Mouse (Mus musculus): ENCODE results near the gene Cdkal1. TPM values are rescaled to one million over a fixed set of nuclear protein-coding genes. Genes with fewer than 3 reads are reported as not detected.

Cdkal1 gene
- polyA plus RNA-seq, 1 experiment, result 11.5 TPM

- Histone ChIP-seq H3K4me1 (ENCODE audit: control insufficient read depth, insufficient read depth, low read length) (no peaks in the 10 kb centered on the region), H3K4me3 (replicated peaks; ENCODE audit: control insufficient read depth, low read depth, low read length) (no peak overlapping the region), H3K27ac (ENCODE audit: control insufficient read depth, insufficient read depth, low read depth, low read length, poor library complexity) (no peak overlapping the region)
- TF ChIP-seq POLR2A (IDR thresholded peaks at IDR 0.05; ENCODE audit: borderline replicate concordance, control insufficient read depth, low read depth, low read length), result no peak
- WGBS, result 25% methylated on average over 4 of the region's 4 CpGs
Measured at GRCm38 (mm10) chr13:29232681-29233080, 622.8 kb downstream of the Cdkal1 start.

DNA sequence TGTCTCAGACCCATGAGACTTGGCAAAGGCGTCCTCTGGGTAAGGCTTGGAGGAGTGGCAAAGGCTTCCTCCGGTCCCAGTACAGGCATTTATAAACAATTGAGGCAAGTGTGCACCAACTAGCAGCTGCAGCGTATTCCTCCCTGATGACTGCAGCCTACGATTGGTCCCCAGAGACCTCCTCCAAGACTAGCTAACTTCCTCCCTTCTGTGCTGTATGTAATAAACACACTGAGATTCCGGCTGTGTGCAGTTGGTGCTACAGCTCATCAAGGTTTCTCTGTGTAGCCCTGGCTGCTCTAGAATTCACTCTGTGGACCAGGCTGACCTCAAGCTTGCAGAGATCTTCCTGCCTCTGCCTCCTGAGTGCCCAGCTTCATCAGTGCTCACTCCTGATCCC lies 630.7 kb downstream of the Cdkal1 start:
- TF ChIP-seq CTCF (IDR thresholded peaks at IDR 0.05; ENCODE audit: control insufficient read depth, insufficient read depth, low read length), result no peak
- no peak for TF ChIP-seq POLR2A (IDR thresholded peaks at IDR 0.05; ENCODE audit: borderline replicate concordance, control insufficient read depth, low read depth, low read length)
- Histone ChIP-seq H3K4me3 (replicated peaks; ENCODE audit: control insufficient read depth, low read depth, low read length) (no peak overlapping the region), H3K27ac (ENCODE audit: control insufficient read depth, insufficient read depth, low read depth, low read length, poor library complexity) (no peak overlapping the region), H3K4me1 (ENCODE audit: control insufficient read depth, insufficient read depth, low read length) (no peaks in the 10 kb centered on the region)
- 63% methylated on average over 5 of the region's 5 CpGs for WGBS

DNA sequence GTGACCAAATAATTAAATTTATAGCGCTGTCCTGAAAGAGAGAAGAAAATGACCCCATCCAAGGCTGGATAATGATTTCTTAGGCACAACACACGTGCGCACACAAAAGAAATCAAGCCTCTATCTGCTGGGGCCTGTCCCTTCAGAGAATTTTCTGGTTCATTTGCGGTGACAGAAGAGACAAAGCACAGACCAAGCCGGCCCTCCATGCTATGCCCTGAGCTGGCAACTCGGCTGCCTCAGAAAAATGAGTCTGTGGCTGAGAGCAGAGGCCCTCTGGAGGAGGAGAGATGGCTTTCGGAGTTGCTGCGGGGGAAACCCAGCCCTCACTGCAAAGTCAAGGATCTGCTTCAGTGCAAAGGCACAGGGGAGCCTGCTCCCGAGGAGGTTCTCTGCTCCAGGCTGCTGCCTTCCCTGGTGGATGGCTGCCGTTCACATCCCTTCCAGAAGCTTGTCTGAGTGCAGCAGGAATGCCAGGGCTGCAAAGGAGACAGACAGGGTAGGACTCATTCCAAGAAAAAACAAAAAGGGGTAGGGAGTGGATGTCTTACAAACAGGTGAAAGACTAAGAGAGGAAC lies 633.1 kb downstream of the Cdkal1 start:
- no peaks in the 10 kb centered on the region for H3K4me1 ChIP-seq (ENCODE audit: control insufficient read depth, insufficient read depth, low read length)
- TF ChIP-seq CTCF (IDR thresholded peaks at IDR 0.05; ENCODE audit: control insufficient read depth, insufficient read depth, low read length), result no peak
- TF ChIP-seq POLR2A (IDR thresholded peaks at IDR 0.05; ENCODE audit: borderline replicate concordance, control insufficient read depth, low read depth, low read length), result no peak
- 75% methylated on average over 10 of the region's 10 CpGs for WGBS
- H3K4me3 ChIP-seq (replicated peaks; ENCODE audit: control insufficient read depth, low read depth, low read length), result no peak overlapping the region
- no peak overlapping the region for H3K27ac ChIP-seq (ENCODE audit: control insufficient read depth, insufficient read depth, low read depth, low read length, poor library complexity)

GRCm38 (mm10) chr13:29221646-29222045 lies 633.8 kb downstream of the Cdkal1 start:
- 84% methylated on average over 5 of the region's 5 CpGs for WGBS

GRCm38 (mm10) chr13:29218594-29219230 lies 636.8 kb downstream of the Cdkal1 start:
- Histone ChIP-seq H3K27ac (ENCODE audit: control insufficient read depth, insufficient read depth, low read depth, low read length, poor library complexity) (no peak overlapping the region), H3K4me3 (replicated peaks; ENCODE audit: control insufficient read depth, low read depth, low read length) (no peak overlapping the region), H3K4me1 (ENCODE audit: control insufficient read depth, insufficient read depth, low read length) (no peaks in the 10 kb centered on the region)
- TF ChIP-seq CTCF (IDR thresholded peaks at IDR 0.05; ENCODE audit: control insufficient read depth, insufficient read depth, low read length) (no peak), POLR2A (IDR thresholded peaks at IDR 0.05; ENCODE audit: borderline replicate concordance, control insufficient read depth, low read depth, low read length) (no peak)

More at GRCm38 (mm10) chr13:29221646-29222045, 633.8 kb downstream of the Cdkal1 start:
- TF ChIP-seq POLR2A (IDR thresholded peaks at IDR 0.05; ENCODE audit: borderline replicate concordance, control insufficient read depth, low read depth, low read length) (no peak), CTCF (IDR thresholded peaks at IDR 0.05; ENCODE audit: control insufficient read depth, insufficient read depth, low read length) (no peak)
- Histone ChIP-seq H3K4me3 (replicated peaks; ENCODE audit: control insufficient read depth, low read depth, low read length) (no peak overlapping the region), H3K4me1 (ENCODE audit: control insufficient read depth, insufficient read depth, low read length) (no peaks in the 10 kb centered on the region), H3K27ac (ENCODE audit: control insufficient read depth, insufficient read depth, low read depth, low read length, poor library complexity) (no peak overlapping the region)

DNA sequence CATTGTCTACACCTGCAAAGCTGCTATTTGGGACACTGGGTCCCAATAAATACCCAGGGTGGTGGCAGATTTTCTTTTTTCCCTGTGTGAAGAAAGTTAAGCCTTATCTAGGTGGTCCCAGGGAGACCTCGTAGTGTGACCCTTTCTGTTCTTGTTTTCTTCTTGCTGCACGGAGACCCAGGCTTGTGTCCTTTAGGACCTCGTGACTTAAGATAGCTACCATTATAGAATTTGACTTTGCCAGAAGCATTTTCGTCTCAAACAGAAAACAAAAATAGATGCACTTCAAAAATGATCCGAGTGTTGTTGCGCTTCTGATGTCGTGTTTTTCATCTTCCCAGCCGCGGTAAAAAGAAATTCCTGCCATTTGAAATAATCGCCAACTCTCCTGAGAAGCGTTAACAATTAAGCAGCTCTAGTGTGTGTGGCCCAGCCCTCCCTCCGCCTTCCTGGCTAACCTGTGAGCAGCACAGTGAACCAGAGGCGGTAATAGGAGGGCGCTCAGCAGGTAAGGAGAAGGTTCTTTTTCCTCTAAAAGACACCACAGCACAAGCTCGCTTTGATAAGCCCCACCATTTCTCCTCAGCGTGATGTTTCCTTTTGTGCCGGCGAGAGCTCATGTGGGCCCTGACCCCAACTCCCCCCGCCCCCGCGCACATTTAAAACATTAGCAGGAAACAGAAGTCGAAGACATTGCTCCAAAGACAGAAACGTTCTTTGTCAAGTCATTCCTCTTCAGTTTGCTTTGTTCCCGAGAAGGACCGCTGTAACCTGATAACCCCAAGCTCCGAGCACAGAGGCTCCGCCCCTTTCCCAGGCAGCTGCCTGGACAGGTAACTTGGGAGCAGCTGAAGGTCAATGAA lies 645.1 kb downstream of the Cdkal1 start:
- WGBS, result 4% methylated on average over 27 of the region's 27 CpGs
- TF ChIP-seq POLR2A (IDR thresholded peaks at IDR 0.05; ENCODE audit: borderline replicate concordance, control insufficient read depth, low read depth, low read length) (no peak), CTCF (IDR thresholded peaks at IDR 0.05; ENCODE audit: control insufficient read depth, insufficient read depth, low read length) (no peak)
- no peak overlapping the region for H3K4me3 ChIP-seq (replicated peaks; ENCODE audit: control insufficient read depth, low read depth, low read length)
- H3K27ac ChIP-seq (ENCODE audit: control insufficient read depth, insufficient read depth, low read depth, low read length, poor library complexity), result no peak overlapping the region
- no peaks in the 10 kb centered on the region for H3K4me1 ChIP-seq (ENCODE audit: control insufficient read depth, insufficient read depth, low read length)

- WGBS, result 88% methylated on average over 6 of the region's 6 CpGs
Measured at GRCm38 (mm10) chr13:29208749-29209148, 646.7 kb downstream of the Cdkal1 start.

GRCm38 (mm10) chr13:29203856-29204255 lies 651.6 kb downstream of the Cdkal1 start:
- H3K4me3 ChIP-seq (replicated peaks; ENCODE audit: control insufficient read depth, low read depth, low read length), result no peak overlapping the region
- TF ChIP-seq CTCF (IDR thresholded peaks at IDR 0.05; ENCODE audit: control insufficient read depth, insufficient read depth, low read length) (no peak), POLR2A (IDR thresholded peaks at IDR 0.05; ENCODE audit: borderline replicate concordance, control insufficient read depth, low read depth, low read length) (no peak)
- 80% methylated on average over 5 of the region's 5 CpGs for WGBS
- no peak overlapping the region for H3K27ac ChIP-seq (ENCODE audit: control insufficient read depth, insufficient read depth, low read depth, low read length, poor library complexity)
- H3K4me1 ChIP-seq (ENCODE audit: control insufficient read depth, insufficient read depth, low read length), result no peaks in the 10 kb centered on the region

More at GRCm38 (mm10) chr13:29208749-29209148, 646.7 kb downstream of the Cdkal1 start:
- Histone ChIP-seq H3K4me1 (ENCODE audit: control insufficient read depth, insufficient read depth, low read length) (no peaks in the 10 kb centered on the region), H3K4me3 (replicated peaks; ENCODE audit: control insufficient read depth, low read depth, low read length) (no peak overlapping the region), H3K27ac (ENCODE audit: control insufficient read depth, insufficient read depth, low read depth, low read length, poor library complexity) (no peak overlapping the region)
- TF ChIP-seq POLR2A (IDR thresholded peaks at IDR 0.05; ENCODE audit: borderline replicate concordance, control insufficient read depth, low read depth, low read length) (no peak), CTCF (IDR thresholded peaks at IDR 0.05; ENCODE audit: control insufficient read depth, insufficient read depth, low read length) (no peak)
